ENCODE assay signal across 8 mouse cellular contexts in genomic region chr16:18348601-18349175, GRCm38 (mm10). TPM values are rescaled to one million over a fixed set of nuclear protein-coding genes. Genes with fewer than 3 reads are reported as not detected.
A peak's percentile ranks its signal among the peaks of the same experiment; 100 is the strongest.
DNase-seq lines count a peak whose midpoint lies in the region; ATAC-seq and TF ChIP-seq lines count a peak whose summit lies in the region.

No protein-coding gene starts in this region.

- peaks cover 15% of the 10 kb centered on the region for H3K27me3 ChIP-seq in heart, postnatal 0 days (ENCODE audit: control insufficient read depth, insufficient read depth, low read length)
- H3K27me3 ChIP-seq in limb, embryonic 13.5 days: peaks cover 48% of the 10 kb centered on the region
- no peaks in the 10 kb centered on the region for H3K27me3 ChIP-seq in midbrain, postnatal 0 days (ENCODE audit: insufficient read depth, low read length)

- TF ChIP-seq CTCF in heart, postnatal 0 days (IDR thresholded peaks at IDR 0.05; ENCODE audit: low read depth): no peak
- peak; percentile 14; the same call in 1 of the 2 replicates for TF ChIP-seq CTCF in midbrain, postnatal 0 days (IDR thresholded peaks at IDR 0.05)

- H3K4me1 ChIP-seq in brown adipose tissue, adult 24 weeks (ENCODE audit: control insufficient read depth, insufficient read depth, insufficient read length, low read length): 0 out of 2 replicates have a peak, but pooled peaks cover 2% of the 10 kb centered on the region
- peaks cover 3% of the 10 kb centered on the region; the same call in 1 of the 2 replicates for H3K4me1 ChIP-seq in heart, postnatal 0 days (ENCODE audit: control insufficient read depth, insufficient read depth)
- H3K4me1 ChIP-seq in limb, embryonic 13.5 days: peaks cover 15% of the 10 kb centered on the region
- H3K4me1 ChIP-seq in midbrain, postnatal 0 days (ENCODE audit: insufficient read depth, low read length): peaks cover 17% of the 10 kb centered on the region; the same call in 1 of the 2 replicates

- H3K4me3 ChIP-seq in brown adipose tissue, adult 24 weeks (ENCODE audit: insufficient read depth, low read depth, low read length): peak overlapping the region; percentile 82
- peak overlapping the region; percentile 74 for H3K4me3 ChIP-seq in heart, postnatal 0 days (ENCODE audit: low read depth, low read length)
- peak overlapping the region; percentile 69 for H3K4me3 ChIP-seq in limb, embryonic 13.5 days
- H3K4me3 ChIP-seq in midbrain, postnatal 0 days (ENCODE audit: low read depth, low read length): peak overlapping the region; percentile 70

- DNase-seq in cerebellum, postnatal 10 days: peak; percentile 68 to 72
- DNase-seq in cerebellum, adult 9-10 months: no peak
- DNase-seq in 3T3-L1 (ENCODE audit: low read depth, low spot score): peak; percentile 53
- DNase-seq in heart, postnatal 0 days (ENCODE audit: low spot score): no peak
- peak; percentile 30 for DNase-seq in midbrain, postnatal 0 days (ENCODE audit: low spot score)
- no peak for DNase-seq in layer of hippocampus, adult 9-11 months

- no peaks in the 10 kb centered on the region for H3K36me3 ChIP-seq in heart, postnatal 0 days (replicated peaks; ENCODE audit: control insufficient read depth, insufficient read depth, low read length)
- no peaks in the 10 kb centered on the region for H3K36me3 ChIP-seq in limb, embryonic 13.5 days
- H3K36me3 ChIP-seq in midbrain, postnatal 0 days (ENCODE audit: insufficient read depth, low read length): peaks cover 10% of the 10 kb centered on the region; the same call in 1 of the 2 replicates

- no peaks in the 10 kb centered on the region for H3K9me3 ChIP-seq in heart, postnatal 0 days (replicated peaks; ENCODE audit: control insufficient read depth, low read length)
- H3K9me3 ChIP-seq in limb, embryonic 13.5 days: no peaks in the 10 kb centered on the region
- H3K9me3 ChIP-seq in midbrain, postnatal 0 days (ENCODE audit: low read length): no peaks in the 10 kb centered on the region

- WGBS in heart, postnatal 0 days: 3% methylated on average over 28 of the region's 28 CpGs
- WGBS in limb, embryonic 13.5 days: 0% methylated on average over 28 of the region's 28 CpGs
- WGBS in midbrain, postnatal 0 days: under 1% methylated on average over 28 of the region's 28 CpGs

- peak; percentile 7; the same call in 1 of the 2 replicates for ATAC-seq in heart, postnatal 0 days (ENCODE audit: insufficient read depth, low read depth)
- ATAC-seq in limb, embryonic 13.5 days (ENCODE audit: low FRiP score, low read depth): no peak
- peak; percentile 14 for ATAC-seq in midbrain, postnatal 0 days (ENCODE audit: low FRiP score)

- TF ChIP-seq EP300 in heart, postnatal 0 days (IDR thresholded peaks at IDR 0.05; ENCODE audit: low read depth): no peak

- peak overlapping the region; percentile 100 for H3K4me2 ChIP-seq in heart, postnatal 0 days (ENCODE audit: low read depth, low read length)
- H3K4me2 ChIP-seq in limb, embryonic 13.5 days (replicated peaks): peak overlapping the region; percentile 99
- peak overlapping the region; percentile 71 for H3K4me2 ChIP-seq in midbrain, postnatal 0 days (ENCODE audit: low read depth, low read length, poor library complexity, severe bottlenecking)

- no peak overlapping the region for H3K27ac ChIP-seq in brown adipose tissue, adult 24 weeks (replicated peaks; ENCODE audit: low read depth, low read length)
- no peak overlapping the region for H3K27ac ChIP-seq in heart, postnatal 0 days (ENCODE audit: low read depth)
- H3K27ac ChIP-seq in limb, embryonic 13.5 days: no peak overlapping the region
- peak overlapping the region; percentile 39 for H3K27ac ChIP-seq in midbrain, postnatal 0 days (ENCODE audit: low read depth, low read length)

- peak overlapping the region; percentile 54 for H3K9ac ChIP-seq in heart, postnatal 0 days (replicated peaks; ENCODE audit: low read depth, low read length)
- peak overlapping the region; percentile 68 for H3K9ac ChIP-seq in limb, embryonic 13.5 days
- H3K9ac ChIP-seq in midbrain, postnatal 0 days (replicated peaks; ENCODE audit: low read length, poor library complexity, severe bottlenecking): peak overlapping the region; percentile 79

RNA-seq across cellular contexts. Expression of gene Arvcf, which starts 0.7 kb away (rescaled TPM):
- polyA plus RNA-seq in brown adipose tissue, adult 24 weeks (2012; ENCODE audit: insufficient read depth, insufficient read length, missing spikeins): 3.8 and 4.7 TPM in 2 replicates
- 62.1 and 95.5 TPM in 2 replicates for total RNA-seq in heart, postnatal 0 days (2014; rRNA removed; ENCODE audit: low replicate concordance)
- polyA plus RNA-seq in heart, postnatal 0 days (2015; fragmentation: Nextera tagmentation; extraction: Ambion mirVana): 22.5 and 22.6 TPM in 2 replicates
- 25.0 and 29.8 TPM in 2 replicates for polyA plus RNA-seq in limb, embryonic 13.5 days (2015; fragmentation: Nextera tagmentation; extraction: Ambion mirVana)
- 161 and 219 TPM in 2 replicates for total RNA-seq in midbrain, postnatal 0 days (2014; rRNA removed)
- polyA plus RNA-seq in midbrain, postnatal 0 days (2015; fragmentation: Nextera tagmentation; extraction: Ambion mirVana): 54.5 and 60.6 TPM in 2 replicates

RNA-seq across cellular contexts. Expression of gene Tango2, which starts 0.8 kb away (rescaled TPM):
- polyA plus RNA-seq in brown adipose tissue, adult 24 weeks (2012; ENCODE audit: insufficient read depth, insufficient read length, missing spikeins): 23.5 and 26.3 TPM in 2 replicates
- 55.3 and 56.9 TPM in 2 replicates for total RNA-seq in heart, postnatal 0 days (2014; rRNA removed; ENCODE audit: low replicate concordance)
- 65.8 and 69.0 TPM in 2 replicates for polyA plus RNA-seq in heart, postnatal 0 days (2015; fragmentation: Nextera tagmentation; extraction: Ambion mirVana)
- polyA plus RNA-seq in limb, embryonic 13.5 days (2015; fragmentation: Nextera tagmentation; extraction: Ambion mirVana): 22.5 and 24.9 TPM in 2 replicates
- total RNA-seq in midbrain, postnatal 0 days (2014; rRNA removed): 40.3 and 44.1 TPM in 2 replicates
- polyA plus RNA-seq in midbrain, postnatal 0 days (2015; fragmentation: Nextera tagmentation; extraction: Ambion mirVana): 88.0 and 94.8 TPM in 2 replicates

RNA-seq across cellular contexts. Expression of gene Dgcr8, which starts 59.6 kb away (rescaled TPM):
- polyA plus RNA-seq in brown adipose tissue, adult 24 weeks (2012; ENCODE audit: insufficient read depth, insufficient read length, missing spikeins): 4.8 and 4.9 TPM in 2 replicates
- 23.4 and 23.5 TPM in 2 replicates for total RNA-seq in heart, postnatal 0 days (2014; rRNA removed; ENCODE audit: low replicate concordance)
- polyA plus RNA-seq in heart, postnatal 0 days (2015; fragmentation: Nextera tagmentation; extraction: Ambion mirVana): 8.9 and 9.6 TPM in 2 replicates
- polyA plus RNA-seq in limb, embryonic 13.5 days (2015; fragmentation: Nextera tagmentation; extraction: Ambion mirVana): 40.0 and 41.9 TPM in 2 replicates
- total RNA-seq in midbrain, postnatal 0 days (2014; rRNA removed): 40.3 and 46.7 TPM in 2 replicates
- 23.4 and 23.7 TPM in 2 replicates for polyA plus RNA-seq in midbrain, postnatal 0 days (2015; fragmentation: Nextera tagmentation; extraction: Ambion mirVana)

Comparison
In these comparisons a context has a peak if more than half of its experiments do, and no peak if none do; other contexts are left out.
1. DNase-seq: peak in cerebellum, postnatal 10 days (2 of 2), 3T3-L1 (single experiment) and midbrain, postnatal 0 days (single experiment); none in cerebellum, adult 9-10 months (single experiment), heart, postnatal 0 days (single experiment) and layer of hippocampus, adult 9-11 months (single experiment).
2. Peak in every context shown above with its lines, with median percentiles within 50 percentile points of each other: H3K4me3 ChIP-seq, H3K4me2 ChIP-seq and H3K9ac ChIP-seq.